Mouse (Mus musculus) hindbrain, embryonic 14.5 days (tissue): ENCODE measurements around the gene Tacr2. TPM values are rescaled to one million over a fixed set of nuclear protein-coding genes. Genes with fewer than 3 reads are reported as not detected.

Source experiments
- ATAC-seq: fragments of 200-750 bp; cut with Nextera tagmentation; 2 replicates; pipeline ENCODE4 v1.8.0; 2017; ENCODE audit warnings: moderate number of reproducible peaks, mild to moderate bottlenecking, moderate TSS enrichment, moderate library complexity; ENCODE audit not compliant: low FRiP score
- DNase-seq: peaks from one replicate; pipeline ENCODE4 v3.0.0-alpha.2; 2015; ENCODE audit warnings: low spot score
- H3K27ac ChIP-seq: fragments of 300-500 bp; sonication (generic); 2 replicates; pipeline ENCODE4 v1.5.1; 2014; ENCODE audit warnings: mild to moderate bottlenecking, moderate library complexity
- H3K27me3 ChIP-seq: fragments of 300-500 bp; sonication (generic); 2 replicates; pipeline ENCODE4 v1.6.1; 2014; ENCODE audit warnings: mild to moderate bottlenecking, low read length, mixed read lengths; ENCODE audit not compliant: control insufficient read depth, insufficient read depth
- H3K36me3 ChIP-seq: fragments of 300-500 bp; sonication (generic); replicated peaks from 2 replicates; pipeline ENCODE4 v1.6.1; 2014; ENCODE audit not compliant: control insufficient read depth, insufficient read depth
- H3K4me1 ChIP-seq: fragments of 300-500 bp; sonication (generic); replicated peaks from 2 replicates; pipeline ENCODE4 v1.6.1; 2014; ENCODE audit warnings: antibody characterized with exemption, low read length, mixed read lengths; ENCODE audit not compliant: control insufficient read depth, insufficient read depth
- H3K4me2 ChIP-seq: fragments of 300-500 bp; sonication (generic); replicated peaks from 2 replicates; pipeline ENCODE4 v1.6.1; 2014; ENCODE audit warnings: mild to moderate bottlenecking, moderate library complexity
- H3K4me3 ChIP-seq: fragments of 300-500 bp; sonication (generic); replicated peaks from 2 replicates; pipeline ENCODE4 v1.5.1; 2014; ENCODE audit warnings: mild to moderate bottlenecking, low read length
- H3K9ac ChIP-seq: fragments of 300-500 bp; sonication (generic); 2 replicates; pipeline ENCODE4 v1.6.1; 2014
- H3K9me3 ChIP-seq: fragments of 300-500 bp; sonication (generic); 2 replicates; pipeline ENCODE4 v1.6.1; 2016; ENCODE audit warnings: low read length; ENCODE audit not compliant: control insufficient read depth
- WGBS: fragments of 180-500 bp; shearing (Covaris S2); extraction: QIAGEN DNeasy Blood & Tissue Kit; methylation state at CpG from one replicate; pipeline ENCODE4 v1.1.7; 2014; 5-methylcytosine and 5-hydroxymethylcytosine counted together
- polyA plus RNA-seq: library from polyadenylated mRNA; unstranded; fragments of >200 nt; fragmentation: Nextera tagmentation; extraction: Ambion mirVana; gene quantifications from 2 replicates; pipeline ENCODE4 v1.2.1, GENCODE M21; 2014

Tacr2 gene
- polyA plus RNA-seq, 1 experiment from 2014 or later, result 0.19 TPM

DNA sequence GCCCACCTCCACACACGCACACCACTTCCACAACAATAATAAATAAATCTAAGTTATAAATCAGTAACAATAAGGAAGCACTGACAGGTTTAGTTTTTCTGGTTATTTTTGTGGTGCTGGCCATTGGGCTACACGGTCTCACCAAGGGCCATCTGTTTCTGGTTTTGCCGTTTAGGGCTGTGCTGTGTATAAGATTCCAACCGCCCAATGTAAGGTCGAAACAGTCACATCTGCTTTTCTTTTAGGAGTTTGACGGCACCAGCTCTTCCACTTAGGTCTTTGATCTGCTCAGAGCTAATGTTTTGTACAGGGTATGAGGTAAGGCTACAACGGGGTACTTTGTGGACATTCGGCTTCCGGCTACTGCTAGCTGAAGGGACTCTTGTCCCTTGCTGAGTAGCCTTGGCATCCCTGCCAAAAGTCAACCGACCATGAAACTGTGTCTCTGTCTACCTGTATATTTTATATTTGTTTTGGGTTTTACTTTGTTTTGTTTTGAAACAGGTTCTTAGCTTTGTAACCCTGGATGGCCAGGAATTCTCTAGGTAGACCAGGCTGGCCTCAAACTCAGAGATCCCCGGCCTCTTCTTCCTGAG, 56.8 kb downstream of the Tacr2 start:
- no peak for DNase-seq
- Histone ChIP-seq H3K36me3 (0 out of 2 replicates have a peak, but pooled peaks cover 9% of the 10 kb centered on the region), H3K9me3 (no peaks in the 10 kb centered on the region), H3K9ac (no peak overlapping the region), H3K4me3 (no peak overlapping the region), H3K27ac (no peak overlapping the region), H3K4me1 (no peaks in the 10 kb centered on the region), H3K4me2 (no peak overlapping the region), H3K27me3 (no peaks in the 10 kb centered on the region)
- ATAC-seq, result no peak
- 93% methylated on average over 11 of the region's 11 CpGs for WGBS

DNA sequence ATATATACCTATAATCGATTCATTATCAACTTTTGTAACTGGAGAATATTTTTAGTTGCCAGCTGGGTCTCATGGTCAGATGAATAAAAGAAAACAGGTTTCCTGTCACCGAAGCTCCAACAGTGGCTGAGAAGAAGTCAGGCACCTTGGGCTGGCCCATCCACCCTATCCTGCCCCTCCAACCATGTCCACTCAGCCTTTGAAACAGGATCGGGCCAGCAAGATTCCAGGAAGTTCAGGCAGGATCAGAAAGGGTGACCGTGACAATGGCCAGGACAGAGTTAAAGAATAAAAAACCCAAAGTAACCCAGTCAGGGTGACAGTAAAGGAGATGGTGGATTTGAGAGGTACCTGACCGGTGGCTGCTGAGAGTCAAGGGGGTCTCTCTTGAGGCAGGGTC, 57.4 kb downstream of the Tacr2 start:
- ATAC-seq (no peak), DNase-seq (no peak)
- Histone ChIP-seq H3K4me2 (no peak overlapping the region), H3K27ac (no peak overlapping the region), H3K27me3 (no peaks in the 10 kb centered on the region), H3K9me3 (no peaks in the 10 kb centered on the region), H3K36me3 (0 out of 2 replicates have a peak, but pooled peaks cover 7% of the 10 kb centered on the region), H3K4me1 (no peaks in the 10 kb centered on the region), H3K9ac (no peak overlapping the region), H3K4me3 (no peak overlapping the region)
- 93% methylated on average over 5 of the region's 5 CpGs for WGBS

DNA sequence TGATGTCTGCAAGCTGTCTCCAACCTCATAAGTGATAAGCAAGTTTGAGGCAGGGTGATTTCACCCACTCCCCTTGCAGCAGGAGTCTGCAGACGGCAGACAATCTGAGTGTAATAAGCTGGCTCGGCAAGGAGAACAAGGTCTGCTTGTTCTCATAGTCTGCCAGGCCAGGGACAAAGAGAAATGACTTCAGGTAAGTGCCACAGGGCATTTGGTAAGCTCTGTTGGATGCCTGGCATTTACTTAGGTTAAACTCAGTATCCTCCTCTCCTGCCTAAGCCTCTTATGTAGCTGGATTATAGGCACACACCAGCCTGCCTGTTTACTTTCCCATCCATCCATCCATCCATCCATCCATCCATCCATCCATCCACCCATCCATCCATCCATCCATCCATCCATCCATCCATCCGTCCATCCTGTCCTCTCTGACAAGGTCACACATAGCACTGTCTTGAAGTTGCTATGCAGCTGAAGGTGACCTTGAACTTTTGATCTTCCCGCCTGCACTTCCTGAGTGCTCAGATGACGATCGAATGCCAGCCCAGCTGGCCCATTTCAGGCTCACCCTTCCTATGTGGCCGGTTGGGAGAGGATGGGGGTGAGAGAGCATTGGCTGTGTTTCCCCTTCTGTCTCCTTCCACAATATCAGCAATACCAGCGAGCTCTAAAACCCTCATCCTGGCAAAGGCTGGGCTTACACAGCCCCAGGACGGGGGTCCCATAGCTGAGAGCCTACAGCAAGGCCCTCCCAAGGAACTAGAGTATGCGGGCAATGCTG, 58.2 kb downstream of the Tacr2 start:
- 83% methylated on average over 10 of the region's 10 CpGs for WGBS
- no peak for DNase-seq
- no peak for ATAC-seq
- H3K27me3 ChIP-seq, result no peaks in the 10 kb centered on the region
- no peak overlapping the region for H3K4me2 ChIP-seq
- no peaks in the 10 kb centered on the region for H3K9me3 ChIP-seq
- H3K36me3 ChIP-seq, result peaks cover 11% of the 10 kb centered on the region; the same call in 1 of the 2 replicates
- no peak overlapping the region for H3K4me3 ChIP-seq
- no peak overlapping the region for H3K27ac ChIP-seq
- no peaks in the 10 kb centered on the region for H3K4me1 ChIP-seq
- no peak overlapping the region for H3K9ac ChIP-seq

DNA sequence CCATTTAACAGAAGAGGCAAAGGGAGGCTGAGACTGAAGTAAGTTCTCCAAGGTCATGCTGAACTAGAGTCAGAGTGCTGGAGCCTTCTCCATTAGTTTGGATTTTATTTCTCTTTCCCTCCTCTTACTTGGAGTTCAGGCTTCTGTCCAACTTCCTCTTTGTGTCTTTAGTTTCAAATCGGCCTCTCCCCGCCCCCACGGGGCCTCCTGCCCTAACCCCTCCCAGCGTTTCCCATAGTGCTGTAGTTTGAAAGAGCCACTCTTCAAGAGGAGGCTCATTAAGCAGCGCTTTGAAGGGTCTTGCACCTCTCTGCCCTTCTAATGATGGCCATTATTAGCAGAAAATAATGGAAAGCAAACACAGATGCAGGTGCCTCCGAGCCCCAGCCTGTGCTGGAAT, 59.2 kb downstream of the Tacr2 start:
- no peak overlapping the region for H3K9ac ChIP-seq
- ATAC-seq, result no peak
- no peaks in the 10 kb centered on the region for H3K27me3 ChIP-seq
- no peaks in the 10 kb centered on the region for H3K4me1 ChIP-seq
- H3K27ac ChIP-seq, result no peak overlapping the region
- no peak overlapping the region for H3K4me2 ChIP-seq
- H3K36me3 ChIP-seq, result peaks cover 11% of the 10 kb centered on the region; the same call in 1 of the 2 replicates
- H3K4me3 ChIP-seq, result no peak overlapping the region
- no peaks in the 10 kb centered on the region for H3K9me3 ChIP-seq
- no peak for DNase-seq
- 60% methylated on average over 6 of the region's 6 CpGs for WGBS

DNA sequence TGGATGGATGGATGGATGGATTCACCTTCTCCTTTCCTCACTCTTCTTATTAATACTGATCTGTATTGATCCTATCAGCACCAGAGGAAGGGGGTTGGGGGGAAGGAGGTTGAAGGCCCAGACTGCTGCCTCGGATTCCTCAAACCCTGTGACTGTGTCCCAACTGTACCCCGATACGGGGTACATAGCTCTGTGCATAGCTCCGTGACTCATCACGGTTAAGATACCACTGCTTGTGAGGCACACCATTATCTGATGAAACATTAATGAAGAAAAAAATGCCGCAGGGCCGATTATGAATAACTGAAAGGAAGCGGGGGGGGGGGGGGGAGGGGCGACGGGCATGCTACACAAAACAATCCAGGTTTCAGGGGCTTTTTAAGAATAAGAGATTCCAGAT, 60.9 kb downstream of the Tacr2 start:
- no peak for DNase-seq
- WGBS, result 71% methylated on average over 10 of the region's 10 CpGs

DNA sequence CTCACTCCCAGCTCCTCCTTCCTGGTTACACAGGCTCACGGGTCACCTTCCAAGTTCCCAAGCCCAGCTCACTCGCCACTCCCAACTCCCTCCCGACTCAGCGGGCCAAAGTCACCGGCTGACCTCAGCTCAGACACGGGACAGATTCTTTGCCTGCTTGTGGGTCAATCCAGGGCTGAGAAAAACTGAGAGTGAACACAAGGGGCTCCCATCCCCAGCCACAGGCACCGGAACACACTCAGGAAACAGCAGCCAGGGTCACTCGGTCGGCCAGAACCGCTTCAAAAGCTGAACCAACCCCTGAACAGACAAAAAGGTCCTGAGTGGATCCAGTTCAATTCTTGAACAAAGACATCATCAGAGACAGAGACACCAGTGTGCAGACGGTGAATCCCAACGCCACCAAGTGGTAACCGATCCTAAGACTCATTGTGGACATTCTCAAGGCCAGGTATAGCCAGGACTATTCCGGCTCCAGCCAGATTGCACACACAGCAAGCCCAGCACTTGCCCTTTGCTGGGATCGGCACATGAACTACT, 61.7 kb downstream of the Tacr2 start:
- ATAC-seq (no peak), DNase-seq (no peak)
- Histone ChIP-seq H3K27me3 (no peaks in the 10 kb centered on the region), H3K36me3 (peaks cover 6% of the 10 kb centered on the region; the same call in 1 of the 2 replicates), H3K9ac (no peak overlapping the region), H3K27ac (no peak overlapping the region), H3K4me1 (no peaks in the 10 kb centered on the region), H3K9me3 (no peaks in the 10 kb centered on the region), H3K4me3 (no peak overlapping the region), H3K4me2 (no peak overlapping the region)
- WGBS, result 63% methylated on average over 15 of the region's 15 CpGs

More for the DNA sequence above, 60.9 kb downstream of the Tacr2 start:
- no peak for ATAC-seq
- Histone ChIP-seq H3K4me1 (no peaks in the 10 kb centered on the region), H3K27me3 (no peaks in the 10 kb centered on the region), H3K4me3 (no peak overlapping the region), H3K36me3 (peaks cover 6% of the 10 kb centered on the region; the same call in 1 of the 2 replicates), H3K9me3 (no peaks in the 10 kb centered on the region), H3K9ac (no peak overlapping the region), H3K27ac (no peak overlapping the region), H3K4me2 (no peak overlapping the region)

Other genes with a start within 250 kb of the Tacr2 start
- not detected in 2 replicates for gene Neurog3, start 119.3 kb upstream of the Tacr2 start, polyA plus RNA-seq
- gene Fam241b, start 108.5 kb upstream of the Tacr2 start, polyA plus RNA-seq, result 41.6 TPM in 2 replicates
- 14.5 and 14.6 TPM in 2 replicates for gene Tspan15, start 21.2 kb upstream of the Tacr2 start, polyA plus RNA-seq
- 89.9 and 105 TPM in 2 replicates for gene Hk1, start 127.5 kb downstream of the Tacr2 start, polyA plus RNA-seq
- 0.34 and 0.59 TPM in 2 replicates for gene Hkdc1, start 170.1 kb downstream of the Tacr2 start, polyA plus RNA-seq
- gene 4930507D05Rik, start 197.1 kb downstream of the Tacr2 start, polyA plus RNA-seq, result 1.3 and 1.8 TPM in 2 replicates
- gene Supv3l1, start 197.3 kb downstream of the Tacr2 start, polyA plus RNA-seq, result 18.8 and 20.5 TPM in 2 replicates
- 60.3 and 65.7 TPM in 2 replicates for gene Vps26a, start 234.4 kb downstream of the Tacr2 start, polyA plus RNA-seq